ENCODE assay signal across 11 mouse cellular contexts in genomic region chrY:90732101-90732542, GRCm38 (mm10). TPM values are rescaled to one million over a fixed set of nuclear protein-coding genes. Genes with fewer than 3 reads are reported as not detected.
A peak's percentile ranks its signal among the peaks of the same experiment; 100 is the strongest.
DNase-seq lines count a peak whose midpoint lies in the region; ATAC-seq and TF ChIP-seq lines count a peak whose summit lies in the region.
"Not testable (repeated sequence)": the region's sequence is repeated elsewhere in the genome, so short reads cannot be mapped to it uniquely, and the experiment has no call there.
"Had no signal": no experiment of that assay in that cellular context is flagged by ENCODE, and none has a peak within 500 bp of the region (broad histone marks: within the 10 kb centered on the region; RNA-seq: fewer than 3 reads in every experiment).

No protein-coding gene starts in this region.

- not testable (repeated sequence) for TF ChIP-seq EP300 in heart, postnatal 0 days (IDR thresholded peaks at IDR 0.05; ENCODE audit: low read depth); liver, postnatal 0 days (IDR thresholded peaks at IDR 0.05; ENCODE audit: low read depth)

- H3K27ac ChIP-seq in forebrain, embryonic 10.5 days; heart, postnatal 0 days (ENCODE audit: low read depth); liver, postnatal 0 days (ENCODE audit: low read depth); neural tube, embryonic 14.5 days (ENCODE audit: low read depth, low read length): not testable (repeated sequence)

- H3K36me3 ChIP-seq in forebrain, embryonic 10.5 days (replicated peaks); heart, postnatal 0 days (replicated peaks; ENCODE audit: control insufficient read depth, insufficient read depth, low read length); liver, postnatal 0 days (replicated peaks; ENCODE audit: insufficient read depth, low read length); neural tube, embryonic 14.5 days (ENCODE audit: control insufficient read depth, insufficient read depth, low read length): not testable (repeated sequence)

- TF ChIP-seq CTCF in heart, postnatal 0 days (IDR thresholded peaks at IDR 0.05; ENCODE audit: low read depth); liver, postnatal 0 days (IDR thresholded peaks at IDR 0.05; ENCODE audit: low read depth): not testable (repeated sequence)

- peak; percentile 80 for DNase-seq in Muller cell, postnatal 12 days (ENCODE audit: inconsistent ontology term)
- DNase-seq in cerebellum, adult 8-10 months = peak; percentile 51
- DNase-seq in forebrain, embryonic 10.5 days (ENCODE audit: extremely low spot score, low spot score) = peak; percentile 65
- DNase-seq in heart, postnatal 0 days (ENCODE audit: low spot score) = peak; percentile 79
- DNase-seq in kidney, postnatal 14 days = peak; percentile 25
- peak; percentile 72 for DNase-seq in liver, postnatal 0 days

- H3K4me1 ChIP-seq in forebrain, embryonic 10.5 days; heart, postnatal 0 days (ENCODE audit: control insufficient read depth, insufficient read depth); liver, postnatal 0 days (ENCODE audit: insufficient read depth); neural tube, embryonic 14.5 days (ENCODE audit: control insufficient read depth, insufficient read depth, low read length): not testable (repeated sequence)

- not testable (repeated sequence) for H3K4me3 ChIP-seq in forebrain, embryonic 10.5 days; heart, postnatal 0 days (ENCODE audit: low read depth, low read length); liver, postnatal 0 days (ENCODE audit: low read depth, low read length); neural tube, embryonic 14.5 days (ENCODE audit: low read depth, low read length)

- H3K9ac ChIP-seq in heart, postnatal 0 days (replicated peaks; ENCODE audit: low read depth, low read length); liver, postnatal 0 days (replicated peaks); neural tube, embryonic 14.5 days (replicated peaks; ENCODE audit: low read depth, low read length): not testable (repeated sequence)

- ATAC-seq in heart, postnatal 0 days (ENCODE audit: insufficient read depth, low read depth); liver, postnatal 0 days: not testable (repeated sequence)
- peak; percentile 72 for ATAC-seq in neural tube, embryonic 14.5 days (ENCODE audit: low read depth)

- peaks cover 30% of the 10 kb centered on the region for H3K9me3 ChIP-seq in forebrain, embryonic 10.5 days
- not testable (repeated sequence) for H3K9me3 ChIP-seq in heart, postnatal 0 days (replicated peaks; ENCODE audit: control insufficient read depth, low read length); liver, postnatal 0 days (ENCODE audit: low read length); neural tube, embryonic 14.5 days (ENCODE audit: control insufficient read depth, low read length)

- WGBS in forebrain, embryonic 10.5 days = 59% methylated on average over 10 of the region's 10 CpGs
- WGBS in heart, postnatal 0 days = 53% methylated on average over 10 of the region's 10 CpGs
- 52% methylated on average over 10 of the region's 10 CpGs for WGBS in liver, postnatal 0 days (ENCODE audit: insufficient replicate concordance)
- WGBS in neural tube, embryonic 14.5 days = 52% methylated on average over 10 of the region's 10 CpGs

- not testable (repeated sequence) for H3K4me2 ChIP-seq in heart, postnatal 0 days (ENCODE audit: low read depth, low read length); liver, postnatal 0 days (ENCODE audit: low read depth, low read length); neural tube, embryonic 14.5 days (ENCODE audit: low read depth, low read length)

- H3K27me3 ChIP-seq in forebrain, embryonic 10.5 days (ENCODE audit: poor library complexity, severe bottlenecking); heart, postnatal 0 days (ENCODE audit: control insufficient read depth, insufficient read depth, low read length); liver, postnatal 0 days (ENCODE audit: insufficient read depth, low read length); neural tube, embryonic 14.5 days (ENCODE audit: control insufficient read depth, insufficient read depth, low read length): not testable (repeated sequence)

RNA-seq across cellular contexts. Expression of gene Gm21860, which starts 22.5 kb away (rescaled TPM):
- not detected in 2 replicates for polyA plus RNA-seq in forebrain, embryonic 10.5 days (2016; fragmentation: Nextera tagmentation; extraction: Ambion mirVana)
- total RNA-seq in heart, postnatal 0 days (2014; rRNA removed; ENCODE audit: low replicate concordance) = not detected in 2 replicates
- not detected in 2 replicates for polyA plus RNA-seq in heart, postnatal 0 days (2015; fragmentation: Nextera tagmentation; extraction: Ambion mirVana)
- polyA plus RNA-seq in liver, postnatal 0 days (2015; fragmentation: Nextera tagmentation; extraction: Ambion mirVana) = not detected in 2 replicates
- polyA plus RNA-seq in neural tube, embryonic 14.5 days (2014; fragmentation: Nextera tagmentation; extraction: Ambion mirVana) = not detected in 2 replicates
- total RNA-seq: adrenal gland, postnatal 36 days; gastrocnemius, adult 18-20 months; left cerebral cortex, postnatal 14 days had no signal
- polyA plus RNA-seq: hindbrain, embryonic 13.5 days had no signal

RNA-seq across cellular contexts. Expression of gene Gm47283, which starts 52.4 kb away (rescaled TPM):
- not detected in 2 replicates for polyA plus RNA-seq in forebrain, embryonic 10.5 days (2016; fragmentation: Nextera tagmentation; extraction: Ambion mirVana)
- not detected in 2 replicates for total RNA-seq in heart, postnatal 0 days (2014; rRNA removed; ENCODE audit: low replicate concordance)
- not detected in 2 replicates for polyA plus RNA-seq in heart, postnatal 0 days (2015; fragmentation: Nextera tagmentation; extraction: Ambion mirVana)
- polyA plus RNA-seq in liver, postnatal 0 days (2015; fragmentation: Nextera tagmentation; extraction: Ambion mirVana) = not detected in 2 replicates
- polyA plus RNA-seq in neural tube, embryonic 14.5 days (2014; fragmentation: Nextera tagmentation; extraction: Ambion mirVana) = not detected in 2 replicates
- total RNA-seq: adrenal gland, postnatal 36 days; gastrocnemius, adult 18-20 months; left cerebral cortex, postnatal 14 days had no signal
- polyA plus RNA-seq: hindbrain, embryonic 13.5 days had no signal

Comparison
In these comparisons a context has a peak if more than half of its experiments do, and no peak if none do; other contexts are left out.
1. DNase-seq: peak in every context shown above with its lines; median percentile 80 in Muller cell, postnatal 12 days; 79 in heart, postnatal 0 days; 72 in liver, postnatal 0 days; 65 in forebrain, embryonic 10.5 days; 51 in cerebellum, adult 8-10 months; 25 in kidney, postnatal 14 days.